Mouse (Mus musculus) T-helper 17 cell (primary cell): ENCODE measurements at regions not wholly inside any gene's neighbourhood (a gene's known extent, or its start where the extent isn't known, plus 50 kb on each side); places are given as distances from the start of the nearest gene placed in this dataset.
"Not testable (repeated sequence)": the region's sequence is repeated elsewhere in the genome, so short reads cannot be mapped to it uniquely, and the experiment has no call there.

ENCODE experiments used
- in situ Hi-C, 2 experiments: fragments of 300-600 bp; cut with MboI, MseI; formaldehyde crosslinking; loops; 1 replicate in 1 of 2; 2 replicates in 1 of 2; pipeline ENCODE4 v1.15.1; 2025; ENCODE audit warnings: high pct_unique_total_duplicates in 2 of 2

DNA sequence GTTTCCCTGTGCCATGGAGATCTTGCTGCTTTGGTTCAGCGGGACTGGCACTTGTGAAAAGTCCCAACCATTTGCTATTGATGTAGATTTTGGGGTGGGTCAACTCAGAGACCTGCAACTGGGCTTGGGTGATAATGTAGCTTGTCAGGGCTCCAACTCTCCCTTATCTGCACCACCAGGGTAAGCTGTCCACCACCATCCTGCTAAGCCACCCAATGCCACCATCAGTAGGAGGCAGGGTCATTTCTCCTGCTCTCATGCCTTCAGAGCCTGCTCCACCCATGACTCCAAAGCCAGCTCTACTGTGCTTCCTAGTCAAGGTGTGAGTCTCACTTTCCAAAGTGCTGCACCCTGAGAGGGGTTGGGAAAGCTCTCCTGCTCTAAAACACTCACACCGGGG is 776.2 kb downstream of the Diaph2 start:
- in situ Hi-C loops = no loop called here

DNA sequence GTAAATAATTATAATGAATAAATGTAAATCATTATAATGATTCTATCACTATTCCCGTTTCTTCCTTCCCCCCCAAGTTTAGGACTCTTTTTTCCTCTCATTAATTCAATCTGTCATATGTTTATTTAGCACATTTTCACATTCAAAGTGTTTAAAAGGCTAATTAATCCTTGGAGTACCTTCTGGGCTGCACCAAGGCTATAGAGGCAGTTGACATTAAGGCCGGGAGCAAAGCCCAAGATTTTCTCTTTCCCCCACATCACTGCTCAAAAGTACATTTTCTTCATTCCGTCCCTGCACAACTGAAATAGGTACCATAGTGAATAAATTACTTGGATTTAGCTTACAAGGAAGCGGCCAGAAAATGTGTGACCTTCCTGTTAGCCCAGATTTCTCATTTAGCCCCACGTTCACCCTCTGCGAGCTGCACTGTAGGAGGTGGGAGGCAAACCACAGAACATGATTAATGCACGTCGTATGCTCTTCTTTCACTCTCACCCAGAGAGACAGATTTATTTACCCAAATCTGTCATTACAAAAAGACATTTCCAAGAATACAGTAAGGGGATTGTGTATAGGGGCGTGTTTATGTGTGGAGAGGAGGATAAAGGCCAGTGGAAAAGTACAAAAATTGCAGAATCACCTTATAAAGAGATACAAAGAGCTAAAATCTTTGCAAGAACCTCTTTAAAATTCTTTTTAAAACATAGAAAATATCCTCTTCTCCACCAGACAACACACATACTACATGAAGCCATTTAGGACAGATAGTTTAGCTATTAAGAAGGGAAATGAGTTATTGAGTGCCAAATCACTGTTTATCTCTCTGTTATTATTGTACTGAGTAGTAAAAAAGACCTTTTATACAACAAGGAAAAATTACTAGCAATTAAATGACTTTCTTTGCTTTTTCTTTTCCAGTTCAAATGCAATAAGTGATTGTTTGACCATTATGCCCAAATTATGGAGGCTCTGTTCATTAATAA is 783.9 kb downstream of the Diaph2 start:
- in situ Hi-C loops = loop anchor here (10.0 kb wide), 2 partner anchors 1781 to 1951 kb away; no protein-coding TSS in a partner anchor

DNA sequence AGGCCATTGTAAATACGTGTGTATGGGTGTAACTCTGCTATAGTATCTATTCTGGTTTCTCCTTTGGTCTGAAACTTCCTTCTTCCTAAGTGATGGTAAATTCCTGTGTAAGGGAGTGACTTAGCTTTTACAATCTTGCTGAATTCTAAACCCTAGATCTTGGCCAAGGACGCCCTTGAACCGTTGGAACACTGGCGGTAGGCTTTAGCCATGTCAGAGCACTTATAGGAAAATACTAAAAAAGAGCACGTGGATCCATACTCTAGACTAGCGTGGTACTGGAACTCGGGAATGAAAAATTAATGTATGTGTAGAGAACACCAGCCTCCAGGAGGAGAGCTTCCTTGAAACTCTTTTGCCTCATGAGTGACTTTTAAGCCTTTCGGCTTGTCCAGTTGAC is 789.2 kb downstream of the Diaph2 start:
- in situ Hi-C loops = loop anchor here (10.0 kb wide), 2 partner anchors 1776 to 1946 kb away; no protein-coding TSS in a partner anchor

DNA sequence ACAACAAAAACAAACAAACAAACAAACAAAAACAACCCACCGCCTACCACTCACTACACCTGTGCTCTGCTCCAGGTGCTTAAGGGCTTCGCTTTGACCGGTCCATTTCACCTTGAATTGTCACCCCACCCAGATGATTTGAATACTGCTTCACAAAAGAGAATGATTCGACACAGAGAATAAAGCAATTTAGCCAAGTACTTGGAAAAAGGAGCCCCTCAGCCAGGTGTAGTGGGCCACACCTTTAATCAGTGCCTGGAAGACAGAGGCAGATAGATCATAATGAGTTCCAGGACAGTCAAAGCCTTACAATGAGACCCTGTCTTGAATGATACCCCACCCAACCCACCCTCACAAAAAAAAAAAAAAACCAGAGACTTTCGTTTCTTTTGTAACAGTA is 798.5 kb downstream of the Diaph2 start:
- in situ Hi-C loops = no loop called here

DNA sequence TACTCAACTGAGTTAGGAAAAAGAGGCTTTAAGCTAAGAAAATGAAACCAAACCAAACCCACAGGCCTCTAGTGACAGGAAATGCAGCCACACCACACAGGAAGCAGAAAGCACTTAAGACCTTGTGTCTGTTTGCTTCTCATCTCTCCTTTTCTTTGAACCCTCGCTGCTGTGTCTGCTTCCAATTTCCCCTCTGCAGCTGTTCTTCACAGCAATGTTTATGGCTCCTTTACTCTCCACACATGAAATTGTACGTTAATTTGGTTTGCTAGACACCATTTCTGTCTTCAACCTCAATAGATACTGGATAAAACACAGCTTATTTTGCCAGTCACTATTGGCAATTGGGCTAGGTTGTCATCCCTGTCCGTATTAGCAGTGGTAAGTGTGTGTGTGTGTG is 799.7 kb downstream of the Diaph2 start:
- in situ Hi-C loops = no loop called here

DNA sequence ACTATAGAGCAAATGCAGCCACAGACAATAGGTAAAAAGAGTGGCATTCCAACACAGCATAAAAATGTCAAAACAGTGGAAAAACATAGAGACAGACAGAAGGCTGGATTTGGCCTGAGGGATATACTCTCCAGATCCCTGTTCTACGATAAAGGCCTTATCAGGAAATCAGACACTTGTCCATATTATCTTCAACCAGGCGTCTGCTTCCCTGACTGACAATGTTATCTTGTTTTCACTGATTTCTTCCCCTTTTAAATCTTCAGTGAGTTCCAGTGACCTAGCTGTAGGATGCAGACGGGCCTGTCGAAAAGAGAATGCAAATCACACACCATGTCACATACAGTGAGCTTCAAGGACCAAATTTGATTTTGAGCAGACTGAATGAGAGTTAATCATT is 800.4 kb downstream of the Diaph2 start:
- in situ Hi-C loops = no loop called here

DNA sequence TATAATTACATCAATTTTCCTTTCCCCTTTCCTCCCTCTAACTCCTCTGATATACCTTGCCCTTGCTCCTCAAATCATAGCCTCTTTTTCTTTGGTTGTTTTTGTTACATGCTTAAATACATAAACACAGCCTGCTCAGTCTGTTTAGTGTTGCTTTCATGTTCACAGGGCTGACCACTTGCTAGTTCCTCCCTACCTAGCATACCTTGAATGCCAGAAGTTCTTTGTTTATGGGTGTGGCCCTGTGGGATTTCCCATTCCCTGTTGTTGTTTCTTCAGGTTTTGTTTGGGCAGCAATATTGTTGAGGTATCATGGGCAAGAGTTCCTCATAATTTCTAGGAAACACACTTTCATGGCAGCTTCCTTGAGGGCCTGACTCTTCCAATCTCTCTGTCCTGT is 807.7 kb downstream of the Diaph2 start:
- in situ Hi-C loops = no loop called here

DNA sequence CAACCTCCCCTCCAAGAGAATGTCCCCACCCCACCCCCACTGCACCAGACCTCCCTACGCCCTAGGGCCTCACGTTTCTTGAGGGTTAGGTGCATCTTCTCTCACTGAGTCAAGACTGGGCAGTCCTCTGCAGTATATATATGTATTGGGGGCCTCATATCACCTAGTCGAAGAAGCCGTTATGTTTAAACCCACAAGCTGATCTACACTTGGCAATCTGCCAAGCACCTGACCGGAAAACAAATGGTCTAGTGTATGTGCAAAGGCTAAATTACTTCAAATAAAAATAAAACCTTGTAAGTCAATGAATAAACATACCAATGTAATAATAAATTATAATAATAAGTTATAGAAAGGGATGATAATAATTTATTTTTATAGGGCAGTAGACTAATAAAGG is 828.2 kb downstream of the Diaph2 start:
- in situ Hi-C loops = no loop called here

DNA sequence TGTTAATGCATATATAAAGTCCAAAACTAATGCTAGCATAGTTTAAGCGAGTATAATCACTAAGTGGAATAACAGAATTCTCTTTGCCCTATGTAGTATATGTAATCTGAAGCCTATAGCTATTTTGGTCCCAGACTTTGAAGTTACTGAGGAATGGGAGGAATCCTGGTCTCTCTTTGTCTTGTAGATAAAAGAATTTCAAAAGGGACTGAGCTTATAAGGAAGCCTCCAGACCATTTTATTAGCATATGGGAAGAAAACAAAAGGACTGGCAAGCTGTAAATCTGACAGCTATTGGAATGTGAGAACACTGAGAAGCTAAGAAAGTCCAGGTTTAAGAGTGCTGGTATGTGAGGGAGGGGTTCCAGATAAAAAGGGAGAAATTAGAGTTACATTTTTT is 847.1 kb downstream of the Diaph2 start:
- in situ Hi-C loops = loop anchor here in 1 of 2 experiments (5.0 kb wide), 1 partner anchor 1299 kb away; no protein-coding TSS in a partner anchor

DNA sequence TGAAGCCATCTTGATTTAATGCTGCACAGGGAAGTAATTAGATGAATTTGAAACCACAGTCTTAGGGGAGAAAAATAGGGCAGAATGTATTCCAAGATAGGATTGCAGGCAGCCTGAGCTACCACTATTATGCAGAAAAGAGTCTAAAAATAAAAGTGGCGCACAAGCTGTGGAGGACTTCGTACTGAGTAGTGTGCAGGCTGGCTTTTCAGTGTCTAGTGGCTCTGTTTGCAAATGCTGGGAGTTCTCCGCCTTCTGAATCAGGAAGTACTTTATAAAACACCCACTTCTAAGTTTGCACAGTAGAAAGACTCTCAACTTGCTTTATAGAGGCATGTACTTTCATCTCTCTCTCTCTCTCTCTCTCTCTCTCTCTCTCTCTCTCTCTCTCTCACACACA is 852.4 kb downstream of the Diaph2 start:
- in situ Hi-C loops = no loop called here

DNA sequence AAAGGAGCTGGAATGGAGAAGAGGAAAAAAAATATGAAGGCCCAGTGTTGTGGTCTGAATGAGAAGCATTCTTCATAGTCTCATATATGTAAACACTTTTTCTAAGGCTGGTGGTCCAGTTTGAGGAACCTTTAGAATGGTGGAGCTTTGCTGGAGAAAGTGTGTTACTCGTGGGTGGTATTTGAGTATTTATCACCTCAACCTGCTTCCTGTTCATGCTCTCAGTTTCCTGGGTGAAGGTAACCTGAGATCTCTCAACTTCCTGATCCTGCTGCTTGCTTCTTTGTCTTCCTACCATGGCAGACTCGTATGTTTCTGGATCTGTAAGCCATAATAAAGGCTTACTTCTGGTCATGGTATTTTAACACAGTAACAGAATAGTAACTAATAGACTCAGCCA is 889.0 kb downstream of the Diaph2 start:
- in situ Hi-C loops = no loop called here

DNA sequence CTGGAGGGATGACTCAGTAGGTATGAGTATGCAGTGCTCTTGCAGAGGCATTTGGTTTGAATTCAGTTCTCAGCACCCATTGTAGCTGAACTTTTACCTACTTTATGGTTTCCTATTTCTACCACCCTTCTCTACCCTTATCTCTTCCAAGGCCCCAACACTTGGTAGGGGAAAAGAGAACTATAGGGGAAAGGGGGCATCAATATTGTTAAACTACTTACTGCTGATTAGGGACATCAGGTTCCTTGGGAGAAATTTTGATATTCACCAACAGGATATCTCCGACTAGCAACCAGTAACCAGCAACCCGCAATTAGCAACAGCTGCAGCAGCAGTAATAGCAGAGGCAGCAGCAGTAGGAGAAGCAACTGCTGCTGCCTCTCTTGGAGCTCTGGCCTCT is 906.3 kb downstream of the Diaph2 start:
- in situ Hi-C loops = no loop called here

DNA sequence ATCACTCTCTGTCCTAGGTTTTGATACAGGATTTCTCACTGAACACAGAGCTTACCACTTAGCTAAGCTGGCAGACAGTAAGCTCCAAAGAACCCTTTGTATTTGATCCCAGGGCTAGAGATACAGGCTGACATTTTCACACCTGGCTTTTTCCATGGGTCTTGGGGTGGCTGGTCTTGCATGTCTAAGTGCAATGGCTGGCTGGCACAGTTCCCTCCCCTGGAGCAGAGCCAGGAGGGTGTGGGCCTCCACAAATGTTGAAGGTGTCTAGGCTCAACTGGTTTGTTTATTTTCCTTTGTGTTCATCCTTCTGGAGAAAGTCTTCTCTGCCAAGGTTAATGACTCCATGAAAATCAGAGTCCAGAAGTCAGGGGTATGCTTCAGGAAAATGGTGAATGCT is 934.8 kb downstream of the Diaph2 start:
- in situ Hi-C loops = no loop called here

DNA sequence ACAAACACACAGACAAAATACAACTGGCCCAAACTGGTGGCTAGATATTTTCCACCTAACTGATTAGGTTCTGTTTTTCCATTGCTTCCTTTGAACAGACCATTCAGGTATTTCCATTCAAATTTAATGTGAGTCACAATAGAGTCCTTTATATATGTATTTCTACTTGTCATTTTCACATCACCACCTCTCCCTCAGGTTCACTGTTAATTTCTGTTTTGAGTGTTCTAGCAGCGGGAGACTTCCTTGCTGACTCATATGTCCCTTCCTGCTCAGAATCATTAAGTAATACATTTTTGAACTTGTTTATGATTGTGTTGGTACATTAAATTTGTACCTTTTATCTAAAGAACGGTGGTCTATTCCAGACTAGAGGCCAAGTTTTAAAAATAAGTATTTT is 959.4 kb downstream of the Diaph2 start:
- in situ Hi-C loops = no loop called here

DNA sequence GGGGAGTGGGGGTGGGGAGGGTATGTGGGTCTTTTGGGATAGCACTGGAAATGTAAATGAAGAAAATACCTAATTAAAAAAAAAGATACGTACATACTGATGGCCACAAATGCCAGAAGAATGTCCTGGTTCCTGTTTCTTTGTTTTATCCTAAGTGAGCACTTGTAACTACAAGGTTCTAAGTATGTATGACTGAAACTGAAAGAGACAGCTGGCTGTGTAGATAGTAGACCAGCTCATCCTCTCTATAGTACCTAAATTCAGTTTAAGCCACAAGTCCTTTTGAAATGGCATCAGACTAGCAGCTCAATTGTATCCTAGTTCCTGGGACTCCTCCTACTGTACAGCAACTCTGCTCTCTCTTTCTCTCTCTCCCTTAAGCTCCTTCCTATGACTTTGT is 994.6 kb downstream of the Diaph2 start:
- in situ Hi-C loops = not testable (repeated sequence)
